Mouse (Mus musculus) small intestine, adult 10 weeks (tissue): ENCODE data around the gene Ms4a7. TPM values are rescaled to one million over a fixed set of nuclear protein-coding genes. Genes with fewer than 3 reads are reported as not detected.

ENCODE experiments used
- polyA plus RNA-seq: library from polyadenylated mRNA; stranded (reverse); fragments of 350-450 nt; fragmentation: Illumina TruSeq; extraction: RNeasy Lipid Tissue Mini Kit (QIAGEN cat#74804); gene quantifications from one replicate; pipeline ENCODE4 v1.2.3, GENCODE M21; 2014; ENCODE audit warnings: low replicate concordance

Gene Ms4a7
- 28.0 TPM for polyA plus RNA-seq

DNA sequence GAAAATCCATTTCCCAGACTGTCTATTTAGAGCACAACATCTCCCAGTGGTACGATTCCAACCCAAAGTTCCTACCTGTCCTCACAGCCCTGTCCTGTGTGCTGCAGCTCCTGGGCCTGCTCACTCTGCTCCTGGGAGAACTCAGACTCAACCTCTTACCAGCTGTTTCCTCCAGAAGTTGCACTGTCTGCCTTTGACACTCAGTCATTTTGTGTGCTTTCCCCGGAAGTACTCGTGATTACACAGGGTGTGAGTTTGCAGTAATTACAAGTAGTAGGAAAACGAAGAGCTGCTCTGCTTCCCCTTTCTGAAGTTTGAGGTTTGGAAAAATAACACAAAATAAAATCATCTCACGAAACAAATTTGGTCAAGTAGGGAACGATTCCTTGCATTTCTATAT, at the start of gene Ms4a7:
Ms4a7 (minus strand) TSS at position 215 of the 400 bp plus-strand sequence.

GRCm38 (mm10) chr19:11375273-11375672, 39.3 kb upstream of the Ms4a7 start, which contains the start of gene Ms4a4a:
Ms4a4a (plus strand) TSS chr19:11375523.

GRCm38 (mm10) chr19:11314354-11314753, 21.6 kb downstream of the Ms4a7 start, which contains the start of gene Ms4a14:
Ms4a14 (minus strand) TSS chr19:11314454.

DNA sequence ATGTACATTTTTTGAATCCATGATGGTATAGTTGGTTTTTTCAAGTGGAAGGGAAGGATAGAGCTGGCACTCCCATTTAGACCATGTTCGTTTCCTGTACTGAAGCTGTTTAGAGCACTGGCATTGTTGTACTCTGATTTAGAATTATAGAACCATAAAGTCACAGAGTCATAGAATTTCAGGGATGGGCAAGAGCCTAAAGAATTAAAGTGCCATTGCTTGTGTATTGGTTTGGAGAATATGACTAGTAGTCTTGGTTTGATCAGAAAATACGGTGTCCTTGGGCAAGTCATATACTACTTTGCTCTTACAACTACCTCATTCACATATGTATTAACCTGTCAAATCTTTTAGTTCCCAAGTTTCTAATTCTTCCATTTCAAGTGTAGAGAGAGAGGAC, 52.2 kb downstream of the Ms4a7 start, which contains the start of gene Ms4a5:
Ms4a5 (minus strand) TSS at position 101 of the 400 bp plus-strand sequence.

Other genes with a start within 250 kb of the Ms4a7 start
- gene 1700017D01Rik, start 205.3 kb downstream of the Ms4a7 start, polyA plus RNA-seq: not detected
- not detected for gene 1700025F22Rik, start 170.8 kb downstream of the Ms4a7 start, polyA plus RNA-seq
- not detected for gene Ms4a13, start 139.4 kb downstream of the Ms4a7 start, polyA plus RNA-seq
- 118 TPM for gene Ms4a12, start 103.7 kb downstream of the Ms4a7 start, polyA plus RNA-seq
- gene Ms4a1, start 69.9 kb downstream of the Ms4a7 start, polyA plus RNA-seq: 18.9 TPM
- not detected for gene Ms4a5, start 52.3 kb downstream of the Ms4a7 start, polyA plus RNA-seq
- gene Ms4a14, start 21.7 kb downstream of the Ms4a7 start, polyA plus RNA-seq: 5.7 TPM
- gene Ms4a4a, start 39.4 kb upstream of the Ms4a7 start, polyA plus RNA-seq: 18.4 TPM
- 5.5 TPM for gene Ms4a4c, start 68.6 kb upstream of the Ms4a7 start, polyA plus RNA-seq
- gene Ms4a4b, start 107.4 kb upstream of the Ms4a7 start, polyA plus RNA-seq: 8.9 TPM
- gene Ms4a6c, start 133.2 kb upstream of the Ms4a7 start, polyA plus RNA-seq: 45.5 TPM
- 4.4 TPM for gene Gm8369, start 149.8 kb upstream of the Ms4a7 start, polyA plus RNA-seq
- gene Ms4a6b, start 180.4 kb upstream of the Ms4a7 start, polyA plus RNA-seq: 24.6 TPM
- 41.4 TPM for gene Ms4a4d, start 200.7 kb upstream of the Ms4a7 start, polyA plus RNA-seq